Mouse (Mus musculus) adrenal gland, adult 10 weeks (tissue): ENCODE measurements around the gene Arhgef5. TPM values are rescaled to one million over a fixed set of nuclear protein-coding genes. Genes with fewer than 3 reads are reported as not detected.

Experiments used
- polyA plus RNA-seq: library from polyadenylated mRNA; stranded (reverse); fragments of 350-450 nt; fragmentation: Illumina TruSeq; extraction: RNeasy Lipid Tissue Mini Kit (QIAGEN cat#74804); gene quantifications from one replicate; pipeline ENCODE4 v1.2.3, GENCODE M21; 2014; ENCODE audit warnings: low read depth, low replicate concordance

Arhgef5 gene
- 18.5 TPM for polyA plus RNA-seq

GRCm38 (mm10) chr6:43265363-43266041 lies at the start of gene Arhgef5:
TSS of gene Arhgef5 (plus strand) at chr6:43265582.

GRCm38 (mm10) chr6:43231255-43231654 lies 34.1 kb upstream of the Arhgef5 start, which contains the start of gene Olfr47:
TSS of gene Olfr47 (plus strand) at chr6:43231529.

DNA sequence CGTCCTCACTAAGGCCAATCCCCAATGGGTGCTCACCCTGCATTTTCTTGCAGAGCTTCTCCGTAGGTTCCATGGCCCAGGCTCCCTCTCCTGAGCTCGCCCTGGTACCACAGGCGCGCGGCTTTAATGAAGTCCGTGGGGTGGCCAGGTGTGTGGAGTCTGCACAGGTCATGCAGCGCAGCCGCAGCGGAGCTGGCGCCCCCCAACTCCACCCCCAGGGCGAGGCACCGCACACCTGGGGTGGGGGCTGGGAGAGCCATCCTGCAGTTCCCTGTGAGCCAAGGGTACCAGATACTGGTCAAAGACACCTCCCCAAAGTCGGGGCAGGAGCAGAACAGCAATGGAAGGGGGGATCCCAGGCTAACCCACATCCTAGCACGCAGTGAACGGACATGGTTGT lies 44.1 kb downstream of the Arhgef5 start, which contains the start of gene Nobox:
Nobox (minus strand) TSS at position 101 of the 400 bp plus-strand sequence.

Other genes with a start within 250 kb of the Arhgef5 start
- gene Olfr441, start 159.2 kb upstream of the Arhgef5 start, polyA plus RNA-seq = not detected
- gene Olfr237-ps1, start 119.0 kb upstream of the Arhgef5 start, polyA plus RNA-seq = not detected
- gene Olfr437, start 102.3 kb upstream of the Arhgef5 start, polyA plus RNA-seq = not detected
- gene Olfr13, start 93.4 kb upstream of the Arhgef5 start, polyA plus RNA-seq = not detected
- gene Olfr435, start 68.4 kb upstream of the Arhgef5 start, polyA plus RNA-seq = not detected
- not detected for gene Olfr434, start 52.6 kb upstream of the Arhgef5 start, polyA plus RNA-seq
- gene Olfr47, start 34.1 kb upstream of the Arhgef5 start, polyA plus RNA-seq = not detected
- gene Nobox, start 44.0 kb downstream of the Arhgef5 start, polyA plus RNA-seq = not detected